Mouse (Mus musculus) forebrain, embryonic 12.5 days (tissue): Measurements from ENCODE around the gene Sypl2. TPM values are rescaled to one million over a fixed set of nuclear protein-coding genes. Genes with fewer than 3 reads are reported as not detected.

Experiments
- ATAC-seq: fragments of 200-750 bp; cut with Nextera tagmentation; 2 replicates; pipeline ENCODE4 v1.8.0; 2017; ENCODE audit warnings: moderate TSS enrichment; ENCODE audit not compliant: low FRiP score
- H3K27ac ChIP-seq: fragments of 300-500 bp; sonication (generic); 2 replicates; pipeline ENCODE4 v1.5.1; 2016; ENCODE audit warnings: mild to moderate bottlenecking
- H3K27me3 ChIP-seq: fragments of 300-500 bp; sonication (generic); 2 replicates; pipeline ENCODE4 v1.6.1; 2016; ENCODE audit warnings: mild to moderate bottlenecking
- H3K36me3 ChIP-seq: fragments of 300-500 bp; sonication (generic); replicated peaks from 2 replicates; pipeline ENCODE4 v1.6.1; 2016; ENCODE audit warnings: mild to moderate bottlenecking
- H3K4me1 ChIP-seq: fragments of 300-500 bp; sonication (generic); 2 replicates; pipeline ENCODE4 v1.6.1; 2016
- H3K4me2 ChIP-seq: fragments of 300-500 bp; sonication (generic); 2 replicates; pipeline ENCODE4 v1.6.1; 2016; ENCODE audit warnings: mild to moderate bottlenecking, moderate library complexity
- H3K4me3 ChIP-seq: fragments of 300-500 bp; sonication (generic); replicated peaks from 2 replicates; pipeline ENCODE4 v1.5.1; 2016; ENCODE audit warnings: mild to moderate bottlenecking
- H3K9ac ChIP-seq: fragments of 300-500 bp; sonication (generic); 2 replicates; pipeline ENCODE4 v1.6.1; 2016; ENCODE audit warnings: mild to moderate bottlenecking
- H3K9me3 ChIP-seq: fragments of 300-500 bp; sonication (generic); 2 replicates; pipeline ENCODE4 v1.6.1; 2016
- WGBS: fragments of 180-500 bp; shearing (Covaris S2); methylation state at CpG from one replicate; pipeline ENCODE4 v1.1.7; 2016; 5-methylcytosine and 5-hydroxymethylcytosine counted together
- polyA plus RNA-seq: library from polyadenylated mRNA; unstranded; fragments of >200 nt; fragmentation: Nextera tagmentation; extraction: Ambion mirVana; gene quantifications from 2 replicates; pipeline ENCODE4 v1.2.1, GENCODE M21; 2016

The Sypl2 gene
- polyA plus RNA-seq, 1 experiment from 2014 or later, result 2.6 TPM

DNA sequence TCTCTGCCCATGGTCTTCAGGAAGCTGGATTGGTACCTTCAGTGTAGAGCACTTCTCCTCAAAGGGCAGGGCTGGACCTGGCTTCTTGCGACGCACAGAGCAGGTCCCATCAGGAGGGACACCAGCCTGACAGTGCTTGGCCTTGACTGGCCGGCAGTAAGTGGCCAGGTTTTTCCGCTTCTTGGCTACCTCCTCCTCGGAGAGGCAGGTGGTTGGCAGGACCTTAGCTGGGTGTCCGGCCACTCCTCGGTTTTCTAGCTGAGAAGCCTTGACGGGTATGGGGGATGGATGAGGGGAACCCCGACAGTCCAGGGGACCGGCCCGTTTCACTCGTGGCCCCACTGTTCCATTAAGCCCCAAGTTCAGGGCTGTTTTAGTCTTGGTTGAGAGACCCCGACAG lies 23.2 kb downstream of the Sypl2 start:
- Histone ChIP-seq H3K9ac (no peak overlapping the region), H3K9me3 (no peaks in the 10 kb centered on the region), H3K4me3 (no peak overlapping the region), H3K27me3 (no peaks in the 10 kb centered on the region), H3K4me2 (no peak overlapping the region), H3K4me1 (peaks cover 25% of the 10 kb centered on the region), H3K36me3 (peaks cover 72% of the 10 kb centered on the region), H3K27ac (no peak overlapping the region)
- 94% methylated on average over 13 of the region's 13 CpGs for WGBS
- no peak for ATAC-seq

DNA sequence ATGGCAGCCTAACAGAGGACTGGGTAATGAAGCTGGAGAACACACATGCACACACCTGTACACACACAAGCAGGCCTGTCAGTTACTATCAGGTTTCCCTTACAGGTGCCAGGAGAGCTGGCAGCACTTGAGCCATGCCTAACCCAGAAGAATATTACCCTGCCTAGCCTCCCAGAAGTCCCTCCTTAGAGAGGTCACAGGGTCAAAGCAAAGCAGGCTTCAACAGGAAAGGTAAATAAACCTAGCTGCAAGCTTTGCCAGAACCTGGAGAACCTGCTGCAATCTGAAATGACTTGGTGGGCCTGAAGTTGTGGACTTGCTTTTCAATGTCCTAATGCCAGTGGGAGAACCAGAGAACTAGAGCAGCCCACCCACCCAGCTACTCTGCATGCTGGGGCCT lies 23.9 kb downstream of the Sypl2 start:
- peaks cover 26% of the 10 kb centered on the region for H3K4me1 ChIP-seq
- no peak overlapping the region for H3K27ac ChIP-seq
- H3K27me3 ChIP-seq, result no peaks in the 10 kb centered on the region
- no peak overlapping the region for H3K4me3 ChIP-seq
- no peak overlapping the region for H3K4me2 ChIP-seq
- H3K9ac ChIP-seq, result no peak overlapping the region
- ATAC-seq, result no peak
- no peaks in the 10 kb centered on the region for H3K9me3 ChIP-seq
- peaks cover 66% of the 10 kb centered on the region for H3K36me3 ChIP-seq

DNA sequence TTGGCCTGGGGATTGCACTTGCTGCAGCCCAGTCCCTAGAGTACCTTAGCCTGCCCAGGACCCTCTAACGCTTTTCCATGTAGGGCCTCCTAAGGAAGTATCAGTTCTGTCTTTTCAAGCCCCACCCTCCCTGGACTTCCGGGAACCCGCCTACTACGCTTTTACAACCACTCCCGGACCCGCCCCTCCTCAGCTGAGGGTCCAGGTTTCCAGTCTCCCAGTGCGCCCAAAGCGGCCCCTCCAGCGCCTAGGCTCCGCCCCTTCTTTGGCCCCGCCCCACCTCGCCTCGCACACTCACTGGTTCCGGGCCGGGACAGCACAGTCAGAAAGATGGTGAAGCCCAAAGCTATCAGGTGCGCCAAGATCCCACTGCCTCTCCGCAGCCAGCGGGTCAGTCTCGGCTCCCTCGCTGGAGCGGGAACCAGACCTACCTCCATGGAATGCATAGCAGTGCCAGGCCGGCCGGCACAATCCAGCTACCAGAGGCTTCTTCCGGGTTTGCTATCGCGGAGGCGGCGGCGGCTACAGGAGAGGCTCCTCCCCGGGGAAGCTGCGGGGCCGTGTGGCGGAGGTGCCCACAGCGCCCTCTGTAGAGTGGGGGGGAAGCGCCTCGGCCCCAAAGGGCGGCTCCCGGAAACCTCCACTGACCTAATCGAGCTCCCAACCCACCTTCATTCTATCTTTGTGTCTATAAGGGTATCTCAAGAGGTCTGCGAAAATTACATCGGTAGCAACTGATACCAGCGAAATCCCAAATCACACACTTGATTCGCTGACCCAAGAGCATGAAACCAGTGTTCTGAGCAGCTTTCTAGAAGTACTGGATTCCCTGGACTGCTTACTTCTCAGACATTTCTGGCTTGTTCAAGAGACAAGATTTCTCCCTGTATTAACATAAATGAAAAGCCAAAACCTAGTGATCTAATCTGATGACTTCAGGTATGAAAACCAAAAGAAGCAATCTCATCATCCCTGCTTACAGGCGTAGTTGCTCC lies 25.8 kb downstream of the Sypl2 start, which contains the start of gene Cyb561d1:
Cyb561d1 (minus strand) TSS at position 884 of the 995 bp plus-strand sequence.
- H3K36me3 ChIP-seq, result peaks cover 47% of the 10 kb centered on the region
- peak within 1 kb of the TSS; percentile 84 for H3K27ac ChIP-seq
- WGBS, result 3% methylated on average over 44 of the region's 44 CpGs
- peak within 1 kb of the TSS; percentile 61 for H3K4me2 ChIP-seq
- H3K9ac ChIP-seq, result peak within 1 kb of the TSS; percentile 63
- peak within 1 kb of the TSS; percentile 61 for H3K4me3 ChIP-seq
- H3K9me3 ChIP-seq, result no peaks in the 10 kb centered on the region
- peaks cover 40% of the 10 kb centered on the region for H3K4me1 ChIP-seq
- no peaks in the 10 kb centered on the region for H3K27me3 ChIP-seq
- peak; percentile 93 for ATAC-seq

DNA sequence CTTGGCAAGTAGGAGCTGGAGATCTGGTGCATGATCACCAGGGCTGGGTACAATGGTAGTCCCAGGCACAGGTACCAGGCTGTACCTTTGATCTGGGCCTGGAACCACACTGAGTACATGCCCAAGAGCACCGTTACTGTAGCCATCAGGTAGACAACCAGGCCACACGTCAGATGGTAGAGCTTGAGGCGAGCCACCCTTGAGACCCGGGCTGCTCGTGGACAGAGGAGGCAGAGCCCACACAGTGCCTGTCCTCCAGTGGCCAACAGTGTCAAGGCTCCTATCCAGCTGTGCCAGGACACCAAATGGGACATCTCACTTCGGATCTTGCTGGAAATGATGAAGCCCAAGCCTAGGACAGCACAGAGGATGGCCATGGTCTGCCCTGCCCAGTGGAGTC lies 27.2 kb downstream of the Sypl2 start:
- Histone ChIP-seq H3K27ac (no peak overlapping the region), H3K4me2 (no peak overlapping the region), H3K4me1 (peaks cover 45% of the 10 kb centered on the region)

DNA sequence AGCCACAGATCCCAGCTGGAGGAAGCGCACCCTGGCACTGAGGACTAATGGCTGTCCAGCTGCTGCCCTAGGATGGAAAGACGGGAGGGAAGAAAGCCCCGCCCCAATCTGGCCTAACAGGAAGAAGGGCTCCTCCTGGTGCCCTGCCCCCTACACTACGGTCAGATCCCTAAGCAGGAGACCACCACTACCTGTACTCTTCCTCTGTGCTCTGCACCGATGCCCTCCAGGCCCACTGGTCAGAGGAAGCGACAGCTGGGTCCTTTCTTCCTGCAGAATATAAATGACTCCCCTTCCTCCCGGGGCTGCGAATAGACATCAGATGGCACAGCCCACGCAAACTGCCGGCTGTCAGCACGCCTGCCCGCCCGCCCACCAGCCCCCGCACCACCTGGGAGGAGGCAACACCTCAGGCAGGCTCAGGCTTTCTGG lies 29.4 kb downstream of the Sypl2 start:
- Histone ChIP-seq H3K4me1 (peaks cover 45% of the 10 kb centered on the region), H3K27me3 (no peaks in the 10 kb centered on the region), H3K27ac (peak overlapping the region; percentile 79), H3K4me2 (peak overlapping the region; percentile 24), H3K9me3 (no peaks in the 10 kb centered on the region), H3K36me3 (peaks cover 19% of the 10 kb centered on the region), H3K9ac (no peak overlapping the region), H3K4me3 (no peak overlapping the region)
- 21% methylated on average over 14 of the region's 14 CpGs for WGBS
- ATAC-seq, result peak; percentile 36; the same call in 1 of the 2 replicates

More for the DNA sequence above, 27.2 kb downstream of the Sypl2 start:
- no peaks in the 10 kb centered on the region for H3K27me3 ChIP-seq
- H3K36me3 ChIP-seq, result peaks cover 36% of the 10 kb centered on the region
- 94% methylated on average over 6 of the region's 6 CpGs for WGBS
- no peak overlapping the region for H3K9ac ChIP-seq
- no peaks in the 10 kb centered on the region for H3K9me3 ChIP-seq
- no peak overlapping the region for H3K4me3 ChIP-seq
- ATAC-seq, result no peak

DNA sequence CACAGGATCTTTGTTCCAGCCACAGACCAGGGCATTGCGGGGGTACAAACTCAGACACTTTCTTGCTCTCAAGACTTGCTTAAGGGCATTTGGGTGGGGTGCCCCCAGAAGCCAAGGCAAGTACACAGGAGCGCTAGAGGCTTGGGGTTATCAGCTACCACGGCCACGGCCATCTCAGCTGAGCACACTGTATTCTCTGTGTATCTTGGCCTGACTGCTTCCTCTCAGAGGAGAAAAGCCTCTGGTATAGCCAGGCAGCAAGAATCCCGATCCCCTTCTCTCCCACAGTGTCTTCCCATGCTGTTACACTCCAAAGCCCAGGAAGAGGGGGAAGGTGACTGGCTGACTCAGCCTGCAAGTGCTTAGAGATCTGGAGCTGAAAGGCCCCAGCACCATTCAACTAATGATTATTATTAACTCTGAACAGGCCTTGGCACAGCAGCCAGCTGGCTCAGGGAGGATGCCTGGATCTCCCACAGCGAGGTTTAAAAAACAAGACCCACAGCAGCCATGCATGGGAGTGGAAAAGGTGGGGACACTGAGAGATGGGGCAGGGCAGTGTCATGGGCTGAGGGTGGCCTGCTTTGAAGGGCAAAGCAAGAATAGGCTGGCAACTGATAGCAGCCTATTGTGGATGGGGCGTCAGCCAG lies 30.4 kb downstream of the Sypl2 start:
- Histone ChIP-seq H3K9ac (peak overlapping the region; percentile 8; the same call in 1 of the 2 replicates), H3K27me3 (no peaks in the 10 kb centered on the region), H3K27ac (peak overlapping the region; percentile 79), H3K36me3 (peaks cover 15% of the 10 kb centered on the region), H3K9me3 (no peaks in the 10 kb centered on the region), H3K4me1 (peaks cover 37% of the 10 kb centered on the region), H3K4me3 (no peak overlapping the region), H3K4me2 (0 out of 2 replicates have a peak overlapping the region, but pooled peaks have one; percentile 24)
- ATAC-seq, result no peak
- WGBS, result 72% methylated on average over 7 of the region's 7 CpGs

DNA sequence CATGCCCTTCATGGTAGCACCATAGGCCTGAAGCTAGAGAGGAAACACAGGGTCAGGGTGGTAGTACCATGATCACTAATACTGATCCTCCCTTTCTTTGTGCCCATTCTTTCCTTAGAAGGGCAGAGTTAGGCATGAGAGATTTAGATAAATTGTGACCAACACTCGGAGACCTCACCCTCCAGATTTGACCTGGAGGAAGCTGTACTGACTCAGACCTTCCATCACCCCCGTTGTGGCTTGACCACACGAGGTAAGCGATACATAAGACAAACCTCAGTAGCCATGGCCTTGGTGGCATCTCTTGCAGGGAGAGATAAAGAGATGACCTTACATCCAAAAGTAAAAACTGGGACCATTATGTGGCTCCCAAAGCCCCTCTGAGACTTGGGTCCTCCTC lies 31.2 kb downstream of the Sypl2 start:
- Histone ChIP-seq H3K9me3 (no peaks in the 10 kb centered on the region), H3K4me1 (peaks cover 35% of the 10 kb centered on the region), H3K27me3 (no peaks in the 10 kb centered on the region), H3K9ac (no peak overlapping the region), H3K27ac (peak overlapping the region; percentile 79; the same call in 1 of the 2 replicates), H3K4me3 (no peak overlapping the region), H3K36me3 (peaks cover 15% of the 10 kb centered on the region), H3K4me2 (no peak overlapping the region)
- 90% methylated on average over 4 of the region's 4 CpGs for WGBS
- ATAC-seq, result no peak

DNA sequence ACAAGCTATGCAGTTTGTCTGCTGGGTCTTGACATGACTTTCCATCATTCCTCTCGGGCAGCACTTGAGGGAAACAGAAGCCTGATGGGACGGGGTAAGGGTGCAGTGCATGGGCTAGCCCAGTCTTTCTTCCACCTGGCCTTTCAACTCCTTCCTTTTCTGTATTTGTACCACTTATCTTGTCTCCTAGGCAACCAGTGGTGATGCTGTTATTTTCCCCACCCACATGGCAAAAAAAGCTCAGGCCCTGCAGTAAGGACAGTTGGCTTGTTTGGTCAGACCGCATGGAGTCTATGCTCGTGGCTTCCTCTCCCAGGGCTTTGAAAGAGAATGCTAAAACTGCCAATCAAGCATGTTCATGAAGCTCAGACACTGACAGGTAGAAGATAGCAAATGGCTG lies 32.8 kb downstream of the Sypl2 start:
- no peak for ATAC-seq
- Histone ChIP-seq H3K9me3 (no peaks in the 10 kb centered on the region), H3K4me3 (no peak overlapping the region), H3K27ac (no peak overlapping the region), H3K4me2 (no peak overlapping the region), H3K27me3 (no peaks in the 10 kb centered on the region), H3K36me3 (peaks cover 9% of the 10 kb centered on the region), H3K4me1 (peaks cover 26% of the 10 kb centered on the region), H3K9ac (no peak overlapping the region)
- WGBS, result 85% methylated on average over 4 of the region's 4 CpGs

DNA sequence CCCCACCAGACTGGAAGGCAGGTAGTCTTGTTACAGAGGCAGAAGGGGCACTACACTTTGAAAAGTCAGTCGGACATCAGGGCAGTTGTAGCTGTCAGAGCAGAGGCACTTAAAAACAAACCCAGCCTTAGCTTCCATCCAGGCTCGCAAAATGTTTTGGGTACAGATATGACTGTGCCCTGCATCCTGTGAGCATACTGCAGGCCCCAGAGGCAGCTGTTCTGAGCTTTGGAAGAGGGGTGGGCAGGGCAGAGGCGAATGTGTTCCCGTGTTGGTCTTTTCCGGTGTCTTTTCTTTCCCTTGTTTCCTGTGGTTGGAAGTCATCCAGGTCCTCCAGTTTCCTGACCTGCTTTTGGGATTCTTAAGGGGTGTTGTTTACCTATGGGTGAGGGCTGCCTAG lies 36.6 kb downstream of the Sypl2 start:
- Histone ChIP-seq H3K27ac (no peak overlapping the region), H3K4me3 (no peak overlapping the region), H3K4me2 (no peak overlapping the region), H3K4me1 (peaks cover 20% of the 10 kb centered on the region), H3K36me3 (peaks cover 12% of the 10 kb centered on the region), H3K9me3 (no peaks in the 10 kb centered on the region), H3K9ac (no peak overlapping the region), H3K27me3 (peaks cover 6% of the 10 kb centered on the region)
- ATAC-seq, result no peak
- 85% methylated on average over 5 of the region's 5 CpGs for WGBS

DNA sequence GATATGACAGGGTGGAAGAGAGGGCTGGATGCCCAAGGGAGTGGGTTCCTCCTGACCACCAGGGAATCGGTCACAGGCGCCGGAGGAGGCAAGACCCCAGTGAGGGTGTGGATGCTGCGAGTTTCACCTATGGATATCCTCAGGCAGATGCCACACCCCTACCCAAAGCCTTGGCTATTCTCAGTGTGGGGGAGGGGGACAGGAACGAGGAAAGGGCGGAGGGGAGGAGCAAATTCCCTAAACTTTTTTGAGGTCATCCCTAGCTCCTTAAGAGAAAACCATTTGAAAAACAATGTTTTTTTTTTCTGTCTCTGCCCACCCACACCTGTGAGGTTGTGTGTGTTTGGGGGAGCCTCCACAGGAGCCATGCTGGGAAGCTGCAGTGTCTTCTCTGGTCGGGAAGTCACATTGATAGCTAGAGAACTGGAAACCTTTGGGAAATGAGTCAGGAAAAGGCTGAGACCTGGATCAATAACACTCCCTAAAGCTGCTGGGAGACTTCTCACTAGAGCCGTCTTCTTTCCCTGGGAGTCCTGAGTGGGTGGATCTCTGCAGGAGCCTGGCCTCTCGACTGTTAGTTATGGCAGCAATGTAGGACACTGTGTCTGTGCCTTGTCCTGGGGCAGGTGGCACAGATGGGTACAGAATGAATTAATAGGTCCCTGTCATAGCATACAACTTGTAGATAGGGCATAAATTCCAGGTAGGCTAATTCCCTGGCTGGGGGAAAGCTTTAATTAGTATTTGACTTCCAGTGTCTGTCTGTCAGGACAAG lies 37.5 kb downstream of the Sypl2 start:
- no peak overlapping the region for H3K27ac ChIP-seq
- H3K4me3 ChIP-seq, result no peak overlapping the region
- peaks cover 20% of the 10 kb centered on the region for H3K4me1 ChIP-seq
- H3K9me3 ChIP-seq, result no peaks in the 10 kb centered on the region
- no peak overlapping the region for H3K9ac ChIP-seq
- peaks cover 12% of the 10 kb centered on the region for H3K27me3 ChIP-seq
- WGBS, result 80% methylated on average over 9 of the region's 9 CpGs
- peaks cover 10% of the 10 kb centered on the region for H3K36me3 ChIP-seq
- no peak for ATAC-seq
- no peak overlapping the region for H3K4me2 ChIP-seq

DNA sequence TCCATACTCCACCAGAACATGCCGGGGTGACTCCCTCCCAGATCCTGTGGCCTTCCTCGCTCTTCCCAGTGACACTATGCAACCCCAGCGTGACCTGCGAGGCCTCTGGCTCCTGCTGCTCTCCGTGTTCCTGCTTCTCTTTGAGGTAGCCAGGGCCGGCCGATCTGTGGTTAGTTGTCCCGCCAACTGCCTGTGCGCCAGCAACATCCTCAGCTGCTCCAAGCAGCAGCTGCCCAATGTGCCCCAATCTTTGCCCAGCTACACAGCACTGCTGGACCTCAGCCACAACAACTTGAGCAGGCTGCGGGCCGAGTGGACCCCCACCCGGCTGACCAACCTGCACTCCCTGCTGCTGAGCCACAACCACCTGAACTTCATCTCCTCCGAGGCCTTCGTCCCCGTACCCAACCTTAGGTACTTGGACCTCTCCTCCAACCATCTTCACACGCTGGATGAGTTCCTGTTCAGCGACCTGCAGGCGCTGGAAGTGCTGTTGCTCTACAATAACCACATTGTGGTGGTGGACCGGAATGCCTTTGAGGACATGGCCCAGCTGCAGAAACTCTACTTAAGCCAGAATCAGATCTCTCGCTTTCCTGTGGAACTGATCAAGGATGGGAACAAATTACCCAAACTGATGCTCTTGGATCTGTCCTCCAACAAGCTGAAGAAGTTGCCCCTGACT lies 39.2 kb downstream of the Sypl2 start:
- whole genome bisulfite sequencing, result 58% methylated on average over 20 of the region's 20 CpGs

More for the DNA sequence above, 39.2 kb downstream of the Sypl2 start:
- peak overlapping the region; percentile 82 for H3K4me3 ChIP-seq
- ATAC-seq, result peak; percentile 22; the same call in 1 of the 2 replicates
- H3K27ac ChIP-seq, result no peak overlapping the region
- H3K27me3 ChIP-seq, result peaks cover 15% of the 10 kb centered on the region
- peaks cover 10% of the 10 kb centered on the region for H3K36me3 ChIP-seq
- no peaks in the 10 kb centered on the region for H3K9me3 ChIP-seq
- peaks cover 20% of the 10 kb centered on the region for H3K4me1 ChIP-seq
- peak overlapping the region; percentile 92 for H3K4me2 ChIP-seq
- H3K9ac ChIP-seq, result peak overlapping the region; percentile 88
